Mouse (Mus musculus): ENCODE measurements around the gene Pigp.

DNA sequence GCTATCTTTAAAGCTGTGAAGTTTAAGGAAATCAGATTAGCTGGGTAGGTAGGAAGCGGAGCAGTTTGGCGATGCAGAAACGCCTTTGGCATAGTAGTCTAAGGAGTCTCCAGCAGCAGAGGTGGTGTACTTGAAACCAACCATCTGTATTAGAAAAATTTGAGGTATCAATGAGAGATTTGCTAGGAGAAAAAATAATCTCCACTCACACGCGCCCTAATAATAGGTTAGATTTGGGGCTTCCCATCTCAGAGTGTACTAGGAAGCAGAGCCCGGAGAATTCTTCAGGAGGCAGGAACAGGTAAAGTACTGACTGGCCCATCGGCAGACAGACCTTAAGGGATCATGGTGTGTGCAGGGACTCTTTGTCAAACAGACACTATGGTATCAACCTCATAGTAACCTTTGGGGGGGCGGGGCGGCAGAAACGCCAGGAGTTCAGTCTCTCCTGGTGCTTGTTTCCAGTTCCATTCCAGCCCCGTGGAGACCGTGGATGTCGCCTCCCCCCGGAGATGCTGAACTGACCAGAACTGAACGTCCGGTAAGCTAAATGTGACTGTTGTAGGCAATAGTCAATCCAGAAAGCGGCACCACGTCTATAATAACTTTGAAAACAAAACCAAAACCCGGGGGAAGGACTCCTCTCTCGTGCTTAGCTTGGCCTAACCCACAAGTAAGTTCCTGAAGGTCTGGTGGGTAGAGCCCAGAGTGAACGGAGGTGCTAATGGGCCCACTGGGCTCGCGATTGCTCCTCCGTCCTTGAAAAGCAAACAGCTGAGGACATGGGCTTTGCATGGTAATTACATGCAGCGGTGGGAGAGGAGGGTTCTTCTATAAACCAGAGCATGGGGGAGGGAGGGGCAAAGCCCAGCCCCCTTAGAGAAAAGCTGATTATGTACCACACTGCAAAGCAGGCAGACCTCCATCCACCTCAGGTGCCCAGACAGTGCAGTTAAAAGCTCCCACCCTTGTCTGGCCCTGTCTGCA, 42.5 kb downstream of the Pigp start:
- TF ChIP-seq CTCF (IDR thresholded peaks at IDR 0.05; ENCODE audit: extremely low read depth, insufficient read depth, low read length) (no peak), POLR2A (IDR thresholded peaks at IDR 0.05; ENCODE audit: extremely low read depth, insufficient read depth, low read length) (no peak)

Measured in cortical plate, adult 2 months (tissue).